Mouse (Mus musculus) midbrain, embryonic 15.5 days (tissue): ENCODE data around the gene Cast. TPM values are rescaled to one million over a fixed set of nuclear protein-coding genes. Genes with fewer than 3 reads are reported as not detected.

Experiments used
- polyA plus RNA-seq: library from polyadenylated mRNA; unstranded; fragments of >200 nt; fragmentation: Nextera tagmentation; extraction: Ambion mirVana; gene quantifications from 2 replicates; pipeline ENCODE4 v1.2.1, GENCODE M21; 2015

The Cast gene
- polyA plus RNA-seq, 1 experiment from 2014 or later, result 7.4 TPM

Other genes starting within 250 kb of the Cast start
- 3.3 and 4.8 TPM in 2 replicates for gene Erap1, start 169.2 kb downstream of the Cast start, polyA plus RNA-seq